Mouse (Mus musculus) mouse embryonic stem cell (cell line): ENCODE measurements around the gene Ppp2ca.
"Not testable (repeated sequence)": the region's sequence is repeated elsewhere in the genome, so short reads cannot be mapped to it uniquely, and the experiment has no call there.

Experiments
- in situ Hi-C, 2 experiments: fragments of 300-500 bp; cut with MboI; formaldehyde crosslinking; loops; 1 replicate in 1 of 2; 3 replicates in 1 of 2; pipeline ENCODE4 v1.14.3; 2019 to 2020; ENCODE audit warnings: low sequenced_read_pairs in 2 of 2, low pct_unique_long_range_greater_than_20kb in 1 of 2, mixed read lengths in 1 of 2; ENCODE audit not compliant: unreplicated experiment in 1 of 2

Ppp2ca gene

DNA sequence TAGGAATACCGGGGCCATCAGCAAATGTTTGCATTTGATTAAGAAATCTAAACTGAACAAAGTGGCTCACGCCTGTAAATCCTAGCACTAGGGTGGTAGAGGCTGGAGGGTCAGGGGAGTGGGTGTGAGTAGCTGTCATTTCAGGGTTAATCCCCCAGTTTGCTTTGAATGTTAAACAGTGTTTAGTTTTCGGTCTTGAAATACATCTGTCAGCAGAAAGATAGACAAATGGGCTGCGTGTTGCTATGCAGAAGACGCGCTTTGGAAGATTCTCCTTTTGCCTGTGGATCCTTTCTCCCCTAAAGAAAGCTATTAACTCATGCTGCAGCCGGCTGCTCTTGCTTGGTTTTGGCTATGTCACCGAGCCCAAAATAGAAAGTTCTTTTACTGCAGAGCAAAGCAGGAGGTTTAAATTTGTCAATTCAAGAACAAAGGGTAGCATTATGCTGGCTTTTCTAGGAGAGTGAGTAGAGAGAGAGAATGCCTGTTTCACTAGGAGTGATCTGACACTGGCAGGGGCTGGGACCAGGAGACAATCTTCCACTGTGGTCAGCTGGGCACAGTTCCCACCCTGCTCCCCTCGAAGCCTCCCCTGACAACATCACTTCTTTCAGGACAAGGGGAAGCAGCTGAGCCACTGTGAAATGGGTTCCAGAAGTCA, 12.1 kb upstream of the Ppp2ca start:
- in situ Hi-C loops = no loop called here

DNA sequence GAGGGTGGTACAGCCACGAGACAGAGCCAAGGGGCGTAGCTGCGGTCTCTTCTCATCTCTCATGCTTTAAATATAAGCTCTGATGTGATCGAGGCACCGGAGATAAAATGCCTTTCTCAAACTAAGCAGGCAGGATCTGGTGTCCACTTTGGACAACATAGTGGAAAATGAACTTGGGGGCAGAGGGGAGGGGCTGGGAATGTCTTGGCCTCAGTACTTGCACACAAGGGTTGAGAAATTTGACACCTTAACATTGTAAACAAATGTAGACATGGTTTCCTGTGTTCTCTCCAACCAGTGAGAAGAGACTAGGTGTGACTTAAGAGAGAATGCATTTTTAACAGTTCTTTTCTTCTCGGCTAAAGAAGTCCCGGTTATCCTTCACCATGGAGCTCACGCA, 9.2 kb upstream of the Ppp2ca start:
- in situ Hi-C loops = no loop called here

DNA sequence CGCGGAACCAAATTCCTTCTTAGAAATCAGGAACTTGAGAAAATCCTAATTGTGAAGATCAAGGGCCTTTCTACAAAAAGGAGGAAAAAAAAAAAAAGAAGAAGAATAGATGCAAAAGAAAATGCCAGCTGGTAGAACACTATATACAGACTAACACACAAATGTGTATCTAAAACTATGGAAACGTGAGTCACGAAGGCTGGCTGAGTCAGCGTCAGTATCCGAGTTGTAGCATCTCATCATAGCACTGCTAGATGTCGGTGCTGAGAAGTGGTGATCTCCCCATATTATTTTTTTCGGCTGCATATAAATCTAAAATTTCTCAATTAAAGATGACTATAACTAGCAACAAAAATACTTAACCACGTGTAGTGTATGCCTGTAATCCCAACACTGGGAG, 7.2 kb upstream of the Ppp2ca start:
- in situ Hi-C loops = no loop called here

DNA sequence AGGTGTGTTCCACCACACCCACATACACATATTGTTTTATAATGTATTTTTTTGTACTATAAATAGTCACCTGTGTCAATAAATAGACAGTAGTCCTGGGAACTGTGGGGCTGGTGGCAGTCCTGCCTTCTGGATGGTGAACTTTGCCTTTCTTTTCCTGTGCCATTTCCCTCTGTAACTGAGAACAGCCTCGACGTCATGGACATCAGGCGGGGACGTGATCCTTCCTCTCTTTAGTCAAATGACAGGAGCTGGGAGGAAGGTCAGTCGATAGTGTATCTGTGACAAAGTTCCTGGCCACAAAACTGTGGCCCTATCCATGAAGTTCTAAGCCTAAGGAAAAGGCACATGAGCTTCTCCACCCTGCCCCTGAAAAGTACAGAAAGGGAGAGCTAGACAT, 3.9 kb upstream of the Ppp2ca start:
- in situ Hi-C loops = no loop called here

DNA sequence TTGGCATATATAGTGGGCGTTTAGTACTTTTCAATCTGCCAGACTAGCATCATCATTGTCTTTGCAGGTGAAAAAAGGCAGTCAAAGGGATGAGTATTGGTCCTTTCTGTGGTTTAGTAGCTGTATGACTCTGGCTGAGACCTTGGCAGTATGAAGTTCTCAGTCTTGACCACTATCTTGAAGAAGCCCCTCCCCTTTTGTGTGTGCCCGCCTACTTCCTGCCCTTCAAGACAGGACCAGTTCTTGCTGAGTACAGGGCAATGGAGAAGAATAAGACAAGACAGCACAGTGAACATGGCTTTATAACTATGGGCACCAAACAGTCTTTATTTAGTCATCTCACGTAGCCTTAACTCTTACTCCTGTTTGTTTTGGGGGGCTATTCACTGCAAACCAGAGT, 1.5 kb upstream of the Ppp2ca start:
- in situ Hi-C loops = no loop called here

DNA sequence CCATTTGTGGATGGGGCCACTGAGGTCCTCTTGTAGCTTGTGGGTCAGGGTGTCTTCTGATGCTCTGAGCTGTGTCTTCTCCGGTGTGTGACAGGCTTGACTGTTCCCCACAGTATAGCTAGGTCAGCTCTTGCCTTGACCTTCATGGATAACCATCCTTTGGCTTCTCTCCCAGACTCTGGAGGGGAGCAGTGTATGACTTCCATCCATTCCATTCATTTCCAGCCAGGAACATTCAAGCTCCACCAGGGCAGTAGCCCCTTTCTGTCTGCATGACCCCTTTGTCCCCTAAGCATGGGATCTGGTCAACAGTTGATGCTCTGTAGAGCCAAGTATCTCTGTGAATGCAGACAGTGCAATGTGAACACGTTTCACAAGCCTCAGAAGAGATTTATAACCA, 885 bp upstream of the Ppp2ca start:
- in situ Hi-C loops = no loop called here

DNA sequence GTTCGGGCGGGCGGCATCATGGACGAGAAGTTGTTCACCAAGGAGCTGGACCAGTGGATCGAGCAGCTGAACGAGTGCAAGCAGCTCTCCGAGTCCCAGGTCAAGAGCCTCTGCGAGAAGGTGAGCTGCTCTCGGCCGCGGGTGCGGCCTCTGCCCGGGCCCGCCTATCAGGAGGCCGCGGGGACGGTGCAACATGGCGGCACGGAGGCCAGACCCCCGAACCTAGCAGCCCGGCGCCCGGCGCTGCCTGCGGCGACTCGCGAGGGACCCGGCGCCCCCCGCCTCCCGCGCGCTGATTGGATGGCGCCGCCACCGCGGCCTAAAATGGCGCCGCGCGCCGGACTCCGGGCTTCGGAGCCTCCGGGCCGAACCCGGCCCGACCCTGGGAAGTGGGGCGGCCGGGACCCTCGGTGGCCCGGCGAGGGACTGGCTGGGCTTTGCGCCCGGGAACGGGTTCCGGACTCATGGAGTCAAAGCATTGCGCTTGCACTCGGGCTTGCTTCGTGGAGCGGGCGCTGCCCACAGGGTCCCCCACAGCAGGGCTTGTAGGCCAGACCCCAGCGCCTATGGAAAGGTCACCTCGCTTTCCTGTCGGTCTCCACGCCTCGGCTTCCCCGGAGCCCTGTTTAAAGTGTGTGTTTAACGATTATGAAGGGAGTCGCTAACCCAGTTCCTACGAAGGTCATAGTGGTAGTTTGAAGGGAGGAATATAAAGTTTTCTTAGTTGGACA, 715 bp downstream of the Ppp2ca start:
- in situ Hi-C loops = no loop called here

DNA sequence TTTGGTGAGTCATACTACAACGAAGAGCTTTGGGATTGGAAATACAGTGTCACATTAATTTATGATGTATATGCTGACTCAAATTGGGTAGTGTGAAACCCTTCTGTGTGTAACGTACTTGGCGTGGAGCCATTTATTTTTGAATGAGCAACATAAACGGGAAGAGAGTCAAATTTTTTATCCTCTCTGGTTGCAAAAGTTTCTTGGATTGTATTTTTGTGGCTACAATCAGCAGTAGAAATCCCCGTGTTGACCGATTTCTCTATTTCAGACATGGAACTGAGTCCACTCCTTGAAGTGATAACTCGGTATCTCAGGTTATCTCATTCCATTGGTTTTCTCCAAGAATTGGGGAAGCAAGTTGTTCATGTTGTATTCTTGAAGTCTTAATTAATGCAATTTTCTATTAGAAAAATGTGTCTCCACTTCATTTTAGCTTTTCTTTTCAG, 1.3 kb downstream of the Ppp2ca start:
- in situ Hi-C loops = no loop called here

DNA sequence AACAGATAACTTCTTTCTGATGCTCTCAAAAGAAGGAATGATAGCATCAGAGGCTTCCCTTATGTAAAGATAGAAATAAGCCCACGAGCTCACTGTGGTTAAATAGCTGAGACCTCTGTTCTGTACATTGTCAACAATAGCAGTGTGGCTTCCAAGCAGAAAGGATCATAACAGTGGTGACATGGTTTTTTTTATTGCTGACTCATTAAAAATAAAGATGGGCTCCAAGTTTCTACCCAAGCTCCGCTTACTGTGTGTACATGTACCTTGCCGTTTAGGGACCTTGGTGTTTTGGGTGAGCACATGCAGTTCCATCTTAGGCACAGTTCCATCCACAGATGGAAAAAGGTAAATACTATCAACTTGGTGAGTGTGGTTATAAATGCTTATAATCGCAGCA, 4.5 kb downstream of the Ppp2ca start:
- in situ Hi-C loops = no loop called here

DNA sequence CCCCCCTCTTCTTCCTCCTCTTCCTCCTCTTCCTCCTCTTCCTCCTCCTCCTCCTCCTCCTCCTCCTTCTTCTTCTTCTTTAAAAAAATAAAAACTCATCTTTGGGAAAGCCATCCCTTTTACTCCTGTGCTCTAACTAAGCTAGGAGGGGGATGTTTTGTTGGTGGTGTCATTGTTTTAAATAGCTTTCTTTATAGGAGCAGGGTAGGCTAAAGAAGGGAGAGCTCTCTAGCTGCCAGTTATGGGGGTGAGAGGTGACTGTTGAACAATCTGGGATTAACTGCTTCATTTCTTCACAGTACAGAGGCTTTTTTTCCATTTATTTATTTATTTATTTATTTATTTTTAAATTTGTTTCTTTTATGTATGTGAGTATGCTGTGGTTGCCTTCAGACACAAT, 7.0 kb downstream of the Ppp2ca start:
- in situ Hi-C loops = no loop called here

DNA sequence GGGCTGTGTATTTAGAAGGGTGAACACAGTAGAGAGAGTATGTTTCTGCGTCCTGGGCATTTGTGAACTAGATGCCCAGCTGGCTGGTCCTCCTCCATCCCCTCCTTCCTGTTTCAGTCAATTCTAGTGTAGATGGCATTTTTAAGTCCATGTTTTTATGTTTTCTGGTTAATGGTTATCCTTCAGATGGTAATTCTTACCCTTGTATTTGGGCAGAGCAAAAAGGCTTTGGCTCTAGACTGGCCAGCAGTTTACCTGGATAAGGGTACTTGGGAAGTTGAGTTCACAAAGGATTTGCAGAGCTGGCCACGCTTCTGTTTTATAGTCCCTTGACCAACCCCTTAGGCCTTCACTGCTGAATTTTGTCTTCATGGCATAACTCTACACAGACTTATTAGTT, 7.6 kb downstream of the Ppp2ca start:
- in situ Hi-C loops = no loop called here

DNA sequence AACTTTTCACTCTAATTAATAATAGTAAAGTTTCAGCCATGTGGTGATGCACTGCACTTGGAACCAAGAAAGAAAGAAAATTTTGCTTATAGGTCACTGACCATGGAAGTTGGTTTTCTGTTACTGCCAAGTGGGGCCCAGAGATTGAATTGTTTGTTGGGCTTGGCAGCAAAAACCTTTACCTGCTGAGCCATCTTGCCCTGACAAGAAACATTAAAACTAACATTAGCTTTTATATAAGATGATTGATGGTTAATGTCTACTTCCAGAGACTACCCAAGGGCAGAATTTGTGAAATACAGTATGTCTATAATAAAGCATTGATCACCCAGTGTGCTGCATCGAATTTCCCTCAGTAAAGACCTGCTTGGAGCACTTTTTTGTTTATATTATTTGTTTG, 8.0 kb downstream of the Ppp2ca start:
- in situ Hi-C loops = no loop called here

DNA sequence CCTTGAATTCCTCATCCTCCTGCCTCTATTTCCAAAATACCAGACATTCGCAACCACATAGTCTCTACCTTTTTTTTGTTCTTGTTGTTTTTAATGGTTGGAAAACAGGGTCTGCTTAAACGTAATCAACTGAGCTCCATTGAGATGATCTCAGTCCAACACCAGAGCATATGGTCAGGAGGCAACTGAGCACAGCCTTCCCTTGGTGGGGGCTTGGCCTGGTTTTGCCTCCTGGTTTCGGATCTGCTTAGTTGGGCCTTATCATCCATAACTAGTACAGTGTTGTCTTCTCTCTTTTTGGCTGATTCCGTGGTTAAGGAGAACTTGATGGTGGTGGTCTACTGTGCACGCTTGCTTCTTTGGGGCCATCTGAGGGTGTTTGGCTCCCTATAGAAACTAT, 10.3 kb downstream of the Ppp2ca start:
- in situ Hi-C loops = no loop called here

DNA sequence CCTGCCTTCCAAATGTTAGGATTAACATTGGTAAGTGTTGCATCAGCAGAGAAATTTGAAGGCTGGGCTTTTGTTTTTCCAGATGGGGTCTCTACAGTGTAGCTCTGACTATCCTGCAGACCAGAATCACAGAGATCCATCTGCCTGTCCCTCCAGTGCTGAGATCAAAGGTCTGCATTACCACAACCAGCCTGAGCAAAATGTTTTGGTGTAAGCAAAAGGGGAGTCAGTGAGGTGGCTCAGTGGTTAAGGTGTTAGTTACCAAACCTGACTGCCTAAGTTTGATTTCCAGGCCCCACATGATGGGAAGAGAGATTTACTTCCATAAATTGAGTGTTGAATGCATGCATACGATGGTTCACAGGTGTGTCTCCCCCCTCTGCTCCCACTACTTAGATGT, 10.9 kb downstream of the Ppp2ca start:
- in situ Hi-C loops = no loop called here

DNA sequence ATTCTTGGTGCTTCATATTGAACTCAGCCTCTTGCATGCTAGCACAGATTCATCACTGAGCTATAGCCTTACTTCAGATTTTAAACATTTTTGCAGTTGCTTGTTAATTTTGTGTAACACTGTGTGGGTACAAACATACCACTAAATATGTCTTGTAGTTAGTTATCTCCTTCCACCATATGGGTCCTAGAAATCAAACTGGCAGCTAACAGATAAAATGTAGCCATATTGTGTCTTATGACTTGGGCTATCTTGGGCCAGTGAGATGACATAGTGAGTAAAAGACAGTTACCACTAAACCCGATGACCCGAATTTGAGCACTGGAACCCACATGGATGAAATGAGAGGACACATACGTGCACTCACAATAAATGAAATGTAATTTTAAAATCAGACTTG, 17.0 kb downstream of the Ppp2ca start:
- in situ Hi-C loops = no loop called here

DNA sequence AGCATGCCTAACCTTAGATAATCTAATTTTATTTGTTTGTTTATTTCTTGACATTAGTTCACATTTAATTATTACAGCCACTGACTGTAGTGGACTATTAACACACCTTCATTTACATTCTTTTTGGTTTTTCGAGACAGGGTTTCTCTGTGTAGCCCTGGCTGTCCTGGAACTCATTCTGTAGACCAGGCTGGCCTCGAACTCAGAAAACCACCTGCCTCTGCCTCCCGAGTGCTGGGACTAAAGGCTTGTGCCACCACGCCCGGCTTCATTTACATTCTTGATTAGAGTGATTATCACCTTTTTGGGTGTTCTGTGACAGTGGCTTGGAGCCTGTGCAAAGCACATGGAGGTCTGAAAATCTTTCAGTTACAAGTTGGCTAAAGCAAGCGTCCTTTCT, 17.6 kb downstream of the Ppp2ca start:
- in situ Hi-C loops = not testable (repeated sequence)

DNA sequence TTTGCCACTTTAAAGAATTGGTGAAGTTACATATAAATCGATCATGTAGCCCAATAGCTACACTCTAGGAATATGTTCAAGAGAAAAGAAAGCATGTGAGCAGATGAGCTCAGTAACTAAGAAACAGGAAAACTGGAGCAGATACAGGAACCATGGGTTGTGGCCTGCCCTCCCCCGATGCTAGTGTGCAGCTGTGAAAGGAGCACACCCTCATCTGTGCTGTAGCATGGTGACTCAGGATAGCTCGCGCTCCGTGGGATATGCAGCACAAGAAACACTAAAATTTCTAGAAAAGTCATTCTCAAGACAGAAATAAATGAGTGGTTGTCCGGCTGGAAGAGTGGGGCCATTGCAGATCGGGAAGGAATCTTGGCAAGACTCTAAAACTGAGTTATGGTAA, 18.7 kb downstream of the Ppp2ca start:
- in situ Hi-C loops = no loop called here

DNA sequence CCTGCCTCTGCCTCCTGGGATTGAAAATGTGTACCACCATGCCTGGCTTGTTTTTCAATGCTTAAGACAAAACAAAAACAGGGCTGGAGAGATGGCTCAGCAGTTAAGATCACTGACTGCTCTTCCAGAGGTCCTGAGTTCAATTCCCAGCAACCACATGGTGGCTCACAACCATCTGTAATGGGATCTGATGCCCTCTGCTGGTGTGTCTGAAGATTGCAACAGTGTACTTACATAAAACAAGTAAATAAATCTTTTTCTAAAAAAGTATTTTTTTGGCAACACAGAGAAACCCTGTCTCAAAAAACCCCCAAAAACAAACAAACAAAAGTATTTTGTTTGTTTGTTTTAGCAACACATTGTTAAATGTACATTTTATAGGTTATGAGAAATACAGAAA, 21.9 kb downstream of the Ppp2ca start:
- in situ Hi-C loops = not testable (repeated sequence)

DNA sequence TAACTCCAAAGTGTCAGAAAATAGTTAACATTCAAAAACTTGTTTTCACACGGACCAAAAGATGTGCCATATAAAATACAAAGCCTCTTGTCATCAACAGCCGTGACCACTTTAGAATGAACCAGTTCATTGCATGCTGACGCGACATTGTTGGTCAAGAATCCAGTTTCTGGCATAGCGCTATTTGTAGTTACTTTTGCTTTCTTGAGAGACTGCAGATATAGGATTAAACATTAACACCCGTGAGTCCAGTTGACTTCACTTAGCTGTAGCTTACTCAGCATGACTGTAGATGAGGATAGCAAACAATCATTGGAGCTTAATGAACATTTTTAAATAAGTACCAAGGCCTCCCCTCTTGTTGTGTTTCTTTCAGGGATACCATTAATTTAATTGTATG, 23.6 kb downstream of the Ppp2ca start:
- in situ Hi-C loops = no loop called here

DNA sequence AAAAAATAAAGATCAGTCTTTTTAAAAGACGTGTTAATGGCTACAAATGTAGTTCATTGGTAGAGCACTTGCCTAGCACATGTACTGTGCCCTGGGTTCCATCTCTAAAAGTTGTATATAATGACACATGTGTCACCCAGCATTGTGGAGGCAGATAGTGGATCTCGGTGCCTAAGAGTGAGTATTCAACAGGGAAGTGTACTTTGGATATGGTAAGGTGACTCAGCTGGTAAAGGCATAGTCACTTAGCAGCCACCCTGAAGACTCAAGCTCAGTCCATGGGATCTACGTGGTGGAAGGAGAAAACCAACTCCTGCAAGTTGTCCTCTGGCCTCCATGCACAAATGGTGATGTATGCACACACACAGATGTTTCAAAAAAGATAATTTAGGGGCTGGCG, 26.0 kb downstream of the Ppp2ca start:
- in situ Hi-C loops = no loop called here
